Comparison of ENCODE assay signal across 11 mouse cellular contexts in the genomic region with DNA sequence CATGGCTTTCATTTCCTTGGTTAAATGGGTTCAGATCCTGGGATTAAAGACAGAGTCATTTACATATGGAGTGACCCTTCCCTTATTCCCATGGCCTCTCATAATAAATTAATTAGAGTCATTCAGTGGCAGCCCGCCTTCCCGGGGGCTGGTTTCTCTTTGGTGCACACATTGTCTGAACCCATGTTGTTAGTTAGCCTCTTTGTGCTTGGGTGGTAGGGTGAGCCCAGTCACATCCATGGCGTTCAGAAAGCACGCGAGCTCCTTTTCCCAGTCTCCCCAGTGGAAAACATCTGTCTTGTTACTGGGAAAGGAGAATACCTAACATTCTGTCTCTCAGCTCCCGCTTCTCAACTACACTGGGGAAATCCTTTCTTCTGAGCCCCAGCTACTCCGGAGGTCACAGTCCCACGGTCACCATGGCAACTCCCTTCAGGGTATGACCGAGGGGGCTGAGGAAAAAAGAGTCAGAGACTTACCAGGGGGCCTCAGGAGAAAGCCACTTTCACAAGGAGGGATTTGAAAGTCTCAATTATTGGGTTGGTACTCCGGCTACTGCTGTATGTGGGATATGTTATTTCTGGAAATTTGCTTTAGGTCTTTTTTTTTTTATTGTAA. TPM values are rescaled to one million over a fixed set of nuclear protein-coding genes. Genes with fewer than 3 reads are reported as not detected.
DNase-seq lines count a peak whose midpoint lies in the region; ATAC-seq and TF ChIP-seq lines count a peak whose summit lies in the region.
"Had no signal": no experiment of that assay in that cellular context is flagged by ENCODE, and none has a peak within 500 bp of the region (broad histone marks: within the 10 kb centered on the region; RNA-seq: fewer than 3 reads in every experiment).

No protein-coding gene starts in this region.

- DNase-seq in kidney, postnatal 0 days (ENCODE audit: low spot score) = peak; percentile 67
- no peak for DNase-seq in kidney, adult 11 months
- DNase-seq in forebrain, embryonic 11.5 days (ENCODE audit: low spot score) = peak; percentile 90
- DNase-seq in thymus, postnatal 25 days = no peak
- DNase-seq in ovary, postnatal 14 days (ENCODE audit: low spot score) = no peak
- DNase-seq in ovary, adult 18-20 months (ENCODE audit: low spot score) = no peak
- DNase-seq: layer of hippocampus, postnatal 36 days; lung, postnatal 36 days had no signal

- no peak for ATAC-seq in kidney, postnatal 0 days (replicated peaks; ENCODE audit: low FRiP score, low read depth)
- ATAC-seq in forebrain, embryonic 11.5 days (replicated peaks; ENCODE audit: low FRiP score) = peak; percentile 88
- ATAC-seq in limb, embryonic 12.5 days (ENCODE audit: insufficient number of reproducible peaks, insufficient read depth, low FRiP score, low TSS enrichment, low read depth) = 0 out of 2 replicates have a peak, but pooled peaks have one; percentile 22

- no peak overlapping the region for H3K4me3 ChIP-seq in kidney, postnatal 0 days (replicated peaks; ENCODE audit: low read depth, low read length)
- no peak overlapping the region for H3K4me3 ChIP-seq in forebrain, embryonic 11.5 days (ENCODE audit: low read depth, low read length)
- no peak overlapping the region for H3K4me3 ChIP-seq in limb, embryonic 12.5 days (replicated peaks)
- no peak overlapping the region for H3K4me3 ChIP-seq in olfactory bulb, adult 2 months (ENCODE audit: insufficient read depth, low read depth, low read length)

- H3K4me1 ChIP-seq in kidney, postnatal 0 days (replicated peaks; ENCODE audit: insufficient read depth, low read length) = peaks cover 20% of the 10 kb centered on the region
- peaks cover 17% of the 10 kb centered on the region for H3K4me1 ChIP-seq in forebrain, embryonic 11.5 days (replicated peaks; ENCODE audit: control insufficient read depth, insufficient read depth, low read length)
- H3K4me1 ChIP-seq in limb, embryonic 12.5 days (replicated peaks) = peaks cover 24% of the 10 kb centered on the region
- H3K4me1 ChIP-seq in olfactory bulb, adult 2 months (ENCODE audit: control insufficient read depth, insufficient read depth, low read length) = peaks cover 7% of the 10 kb centered on the region; the same call in 1 of the 2 replicates

- whole genome bisulfite sequencing in kidney, postnatal 0 days = 11% methylated on average over 10 of the region's 10 CpGs
- 2% methylated on average over 10 of the region's 10 CpGs for WGBS in forebrain, embryonic 11.5 days
- 5% methylated on average over 10 of the region's 10 CpGs for WGBS in limb, embryonic 12.5 days
- WGBS in olfactory bulb, adult 2 months = 33% methylated on average over 10 of the region's 10 CpGs

- no peak overlapping the region for H3K9ac ChIP-seq in kidney, postnatal 0 days (ENCODE audit: low read depth, low read length)
- H3K9ac ChIP-seq in forebrain, embryonic 11.5 days (ENCODE audit: low read length) = no peak overlapping the region
- no peak overlapping the region for H3K9ac ChIP-seq in limb, embryonic 12.5 days (replicated peaks)

- peak overlapping the region; percentile 60; the same call in 1 of the 2 replicates for H3K27ac ChIP-seq in kidney, postnatal 0 days
- H3K27ac ChIP-seq in forebrain, embryonic 11.5 days (ENCODE audit: low read depth, low read length) = peak overlapping the region; percentile 60
- H3K27ac ChIP-seq in limb, embryonic 12.5 days = peak overlapping the region; percentile 73
- 0 out of 2 replicates have a peak overlapping the region, but pooled peaks have one; percentile 13 for H3K27ac ChIP-seq in olfactory bulb, adult 2 months (ENCODE audit: insufficient read depth, low read depth, low read length)

- no peaks in the 10 kb centered on the region for H3K27me3 ChIP-seq in kidney, postnatal 0 days (ENCODE audit: insufficient read depth, low read length)
- H3K27me3 ChIP-seq in forebrain, embryonic 11.5 days (ENCODE audit: control insufficient read depth, insufficient read depth, low read length) = peaks cover 6% of the 10 kb centered on the region; the same call in 1 of the 2 replicates
- no peaks in the 10 kb centered on the region for H3K27me3 ChIP-seq in limb, embryonic 12.5 days

- H3K4me2 ChIP-seq in kidney, postnatal 0 days (ENCODE audit: low read length) = no peak overlapping the region
- H3K4me2 ChIP-seq in forebrain, embryonic 11.5 days (ENCODE audit: low read depth, low read length, severe bottlenecking) = 0 out of 2 replicates have a peak overlapping the region, but pooled peaks have one; percentile 5
- H3K4me2 ChIP-seq in limb, embryonic 12.5 days = peak overlapping the region; percentile 32

- no peaks in the 10 kb centered on the region for H3K9me3 ChIP-seq in kidney, postnatal 0 days (replicated peaks; ENCODE audit: low read length)
- no peaks in the 10 kb centered on the region for H3K9me3 ChIP-seq in forebrain, embryonic 11.5 days (ENCODE audit: control insufficient read depth, low read length)
- no peaks in the 10 kb centered on the region for H3K9me3 ChIP-seq in limb, embryonic 12.5 days

- H3K36me3 ChIP-seq in kidney, postnatal 0 days (ENCODE audit: insufficient read depth, low read length) = no peaks in the 10 kb centered on the region
- no peaks in the 10 kb centered on the region for H3K36me3 ChIP-seq in forebrain, embryonic 11.5 days (ENCODE audit: control insufficient read depth, insufficient read depth, low read length)
- no peaks in the 10 kb centered on the region for H3K36me3 ChIP-seq in limb, embryonic 12.5 days

- TF ChIP-seq POLR2A in olfactory bulb, adult 2 months (IDR thresholded peaks at IDR 0.05; ENCODE audit: insufficient read depth, low read depth, low read length) = no peak

- TF ChIP-seq CTCF in kidney, postnatal 0 days (IDR thresholded peaks at IDR 0.05; ENCODE audit: low read depth) = no peak
- TF ChIP-seq CTCF in olfactory bulb, adult 2 months (IDR thresholded peaks at IDR 0.05; ENCODE audit: insufficient read depth, low read depth, low read length) = no peak

RNA-seq across cellular contexts. Expression of gene Mrps23, which starts 36.7 kb away (rescaled TPM):
- 76.3 and 77.7 TPM in 2 replicates for polyA plus RNA-seq in kidney, postnatal 0 days (2015; fragmentation: Nextera tagmentation; extraction: Ambion mirVana)
- polyA plus RNA-seq in forebrain, embryonic 11.5 days (2014; fragmentation: Nextera tagmentation; extraction: Ambion mirVana) = 70.8 and 71.7 TPM in 2 replicates
- polyA plus RNA-seq in limb, embryonic 12.5 days (2016; fragmentation: Nextera tagmentation; extraction: Ambion mirVana) = 53.2 and 59.5 TPM in 2 replicates
- not detected in 2 replicates for polyA plus RNA-seq in olfactory bulb, adult 2 months (2012; ENCODE audit: insufficient read depth, insufficient read length, low replicate concordance, missing spikeins)

RNA-seq across cellular contexts. Expression of gene Ccdc182, which starts 53.0 kb away (rescaled TPM):
- 4.2 TPM in 2 replicates for polyA plus RNA-seq in kidney, postnatal 0 days (2015; fragmentation: Nextera tagmentation; extraction: Ambion mirVana)
- 0.23 and 0.94 TPM in 2 replicates for polyA plus RNA-seq in forebrain, embryonic 11.5 days (2014; fragmentation: Nextera tagmentation; extraction: Ambion mirVana)
- 0.29 and 0.40 TPM in 2 replicates for polyA plus RNA-seq in limb, embryonic 12.5 days (2016; fragmentation: Nextera tagmentation; extraction: Ambion mirVana)
- not detected in 2 replicates for polyA plus RNA-seq in olfactory bulb, adult 2 months (2012; ENCODE audit: insufficient read depth, insufficient read length, low replicate concordance, missing spikeins)
- polyA plus RNA-seq: cortical plate, adult 2 months had no signal

Comparison
In these comparisons a context has a peak if more than half of its experiments do, and no peak if none do; other contexts are left out.
1. DNase-seq: peak in kidney, postnatal 0 days (single experiment) and forebrain, embryonic 11.5 days (single experiment); none in kidney, adult 11 months (single experiment), thymus, postnatal 25 days (single experiment), ovary, postnatal 14 days (single experiment) and ovary, adult 18-20 months (single experiment).
2. H3K27ac ChIP-seq: peak in every context shown above with its lines; median percentile 73 in limb, embryonic 12.5 days; 60 in kidney, postnatal 0 days; 60 in forebrain, embryonic 11.5 days; 13 in olfactory bulb, adult 2 months.
3. RNA of gene Mrps23, which starts 36.7 kb away (polyA plus RNA-seq): 76.3 to 77.7 TPM in kidney, postnatal 0 days, 70.8 to 71.7 TPM in forebrain, embryonic 11.5 days and 53.2 to 59.5 TPM in limb, embryonic 12.5 days; not detected in olfactory bulb, adult 2 months; every median in the first group is over 10 times any median in the second.